Mouse (Mus musculus) spleen, adult 18-20 months (tissue): Measurements from ENCODE around the gene Pdx1.

Experiments
- DNase-seq, 2 experiments: peaks; one replicate each; pipeline ENCODE4 v3.0.0; 2022; ENCODE audit warnings: mixed read lengths in 2 of 2

Pdx1 gene

DNA sequence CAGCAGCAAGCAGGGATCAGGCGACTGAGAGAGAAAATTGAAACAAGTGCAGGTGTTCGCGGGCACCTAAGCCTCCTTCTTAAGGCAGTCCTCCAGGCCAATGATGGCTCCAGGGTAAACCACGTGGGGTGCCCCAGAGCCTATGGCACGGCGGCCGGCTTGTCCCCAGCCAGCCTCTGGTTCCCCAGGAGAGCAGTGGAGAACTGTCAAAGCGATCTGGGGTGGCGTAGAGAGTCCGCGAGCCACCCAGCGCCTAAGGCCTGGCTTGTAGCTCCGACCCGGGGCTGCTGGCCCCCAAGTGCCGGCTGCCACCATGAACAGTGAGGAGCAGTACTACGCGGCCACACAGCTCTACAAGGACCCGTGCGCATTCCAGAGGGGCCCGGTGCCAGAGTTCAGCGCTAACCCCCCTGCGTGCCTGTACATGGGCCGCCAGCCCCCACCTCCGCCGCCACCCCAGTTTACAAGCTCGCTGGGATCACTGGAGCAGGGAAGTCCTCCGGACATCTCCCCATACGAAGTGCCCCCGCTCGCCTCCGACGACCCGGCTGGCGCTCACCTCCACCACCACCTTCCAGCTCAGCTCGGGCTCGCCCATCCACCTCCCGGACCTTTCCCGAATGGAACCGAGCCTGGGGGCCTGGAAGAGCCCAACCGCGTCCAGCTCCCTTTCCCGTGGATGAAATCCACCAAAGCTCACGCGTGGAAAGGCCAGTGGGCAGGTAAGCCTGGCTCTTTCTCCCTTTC is at the start of gene Pdx1:
Gene Pdx1 (plus strand): TSS at position 34 of the 747 bp plus-strand sequence.
- DNase-seq: peak in 1 of 2 experiments; percentile 5

GRCm38 (mm10) chr5:147227354-147228112 is 42.2 kb upstream of the Pdx1 start:
- peak; percentile 51 to 79 for DNase-seq

DNA sequence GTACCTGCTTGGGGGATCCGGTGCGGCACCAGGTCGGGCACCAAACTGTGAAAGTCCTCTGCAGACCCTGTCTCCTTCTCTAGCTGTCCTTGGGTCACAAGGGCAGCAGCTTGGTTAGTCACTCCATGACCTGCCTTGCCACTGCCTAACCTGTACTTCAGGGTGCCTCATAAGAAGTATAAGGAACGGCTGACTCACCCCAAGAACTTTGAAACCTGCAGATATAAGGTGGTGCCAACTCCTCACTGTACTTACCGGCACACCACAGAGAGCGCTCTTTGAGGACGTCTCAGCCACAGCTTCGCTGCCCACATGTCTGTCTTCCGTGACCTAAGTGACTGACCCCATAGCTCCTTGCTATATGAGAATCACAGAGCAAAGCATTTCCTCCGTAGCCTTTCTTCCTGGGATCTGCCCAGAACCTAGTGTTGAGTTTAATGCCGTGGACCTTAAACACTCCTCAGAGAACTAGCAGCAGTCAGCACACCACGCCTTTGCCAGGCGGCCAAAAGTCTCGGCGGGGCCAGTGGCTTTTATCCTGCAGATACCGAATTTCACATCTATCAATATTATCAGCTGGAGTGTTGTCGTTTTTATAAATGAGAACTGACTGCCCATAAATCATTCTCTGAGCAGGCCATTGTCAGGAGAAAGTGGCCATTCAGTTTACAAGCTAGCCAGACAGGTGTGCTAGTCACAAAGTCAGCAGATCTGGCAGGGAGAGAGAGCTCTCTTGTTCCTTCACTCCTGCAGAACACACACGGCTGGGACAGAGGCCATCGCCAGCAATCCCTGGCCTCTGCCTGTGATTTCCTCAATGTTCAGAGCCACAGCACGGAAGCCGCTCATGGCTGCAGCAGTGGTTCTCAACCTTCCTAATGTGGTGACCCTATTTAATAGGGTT is 34.1 kb upstream of the Pdx1 start:
- no peak for DNase-seq

GRCm38 (mm10) chr5:147243908-147244307 is 25.9 kb upstream of the Pdx1 start:
- no peak for DNase-seq

DNA sequence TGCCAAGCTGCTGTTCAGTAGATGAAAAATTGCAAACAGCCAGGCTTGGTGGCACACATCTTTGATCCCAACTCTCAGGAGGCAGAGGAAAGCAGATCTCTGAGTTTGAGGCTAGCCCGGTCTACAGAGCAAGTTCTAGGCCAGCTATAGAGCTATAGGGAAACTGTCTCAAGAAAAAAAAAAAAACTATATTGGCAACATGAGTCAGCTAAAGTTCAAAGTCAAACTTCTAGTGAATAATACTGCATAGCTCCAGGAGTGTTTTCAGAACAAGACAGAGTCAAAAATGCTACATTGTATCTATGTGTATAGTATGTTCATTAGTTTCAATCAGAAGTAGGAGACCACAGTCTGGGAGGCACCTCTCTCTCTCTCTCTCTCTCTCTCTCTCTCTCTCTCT is 9.6 kb upstream of the Pdx1 start:
- DNase-seq: no peak

- no peak for DNase-seq
These were observed 9.0 kb upstream of the Pdx1 start for GRCm38 (mm10) chr5:147260778-147261177.

GRCm38 (mm10) chr5:147261899-147262541 is 7.7 kb upstream of the Pdx1 start:
- DNase-seq: no peak

DNA sequence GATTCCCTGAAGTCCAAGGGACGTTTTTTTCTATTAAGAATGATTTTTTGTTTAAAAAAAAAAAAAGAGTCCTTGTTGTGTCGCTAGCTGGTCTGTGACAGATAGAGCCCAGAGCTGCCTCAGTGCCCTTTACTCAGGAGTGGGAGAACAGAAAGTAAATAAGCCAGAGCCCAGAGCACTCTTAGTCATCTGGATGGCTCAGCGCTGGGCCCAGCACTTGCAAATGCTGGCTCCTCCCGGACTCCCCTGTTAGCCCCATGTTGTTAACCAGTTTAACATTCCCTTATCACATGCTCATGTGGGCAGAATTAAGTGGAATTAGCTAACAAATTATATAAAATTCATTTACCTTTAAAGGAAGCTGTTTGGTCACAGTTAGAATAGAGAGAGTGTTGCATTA is 5.8 kb upstream of the Pdx1 start:
- no peak for DNase-seq

- no peak for DNase-seq
These were observed 2.3 kb upstream of the Pdx1 start for GRCm38 (mm10) chr5:147267434-147267833.

GRCm38 (mm10) chr5:147268728-147269127 is 1.0 kb upstream of the Pdx1 start:
- no peak for DNase-seq

DNA sequence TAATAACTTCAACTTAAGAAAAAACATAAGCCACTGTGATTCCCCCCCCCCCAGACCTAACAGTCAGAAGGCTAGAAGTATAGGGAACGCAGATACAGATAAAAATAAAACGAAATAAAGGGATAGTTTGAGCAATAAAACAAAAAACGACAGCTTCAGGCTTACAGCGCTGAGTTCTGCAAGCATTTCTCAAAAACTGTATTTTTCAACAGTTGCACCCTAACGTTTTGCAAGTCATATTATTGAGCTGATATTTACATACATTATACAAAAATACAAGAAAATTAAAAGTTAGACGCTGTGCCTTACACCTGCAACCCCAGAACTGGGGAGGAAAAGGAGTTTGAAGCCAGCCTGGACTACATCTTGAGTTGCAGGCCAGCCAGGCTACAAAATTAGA is 388 bp upstream of the Pdx1 start:
- DNase-seq: no peak

GRCm38 (mm10) chr5:147270673-147271655 is 1.2 kb downstream of the Pdx1 start:
- no peak for DNase-seq

DNA sequence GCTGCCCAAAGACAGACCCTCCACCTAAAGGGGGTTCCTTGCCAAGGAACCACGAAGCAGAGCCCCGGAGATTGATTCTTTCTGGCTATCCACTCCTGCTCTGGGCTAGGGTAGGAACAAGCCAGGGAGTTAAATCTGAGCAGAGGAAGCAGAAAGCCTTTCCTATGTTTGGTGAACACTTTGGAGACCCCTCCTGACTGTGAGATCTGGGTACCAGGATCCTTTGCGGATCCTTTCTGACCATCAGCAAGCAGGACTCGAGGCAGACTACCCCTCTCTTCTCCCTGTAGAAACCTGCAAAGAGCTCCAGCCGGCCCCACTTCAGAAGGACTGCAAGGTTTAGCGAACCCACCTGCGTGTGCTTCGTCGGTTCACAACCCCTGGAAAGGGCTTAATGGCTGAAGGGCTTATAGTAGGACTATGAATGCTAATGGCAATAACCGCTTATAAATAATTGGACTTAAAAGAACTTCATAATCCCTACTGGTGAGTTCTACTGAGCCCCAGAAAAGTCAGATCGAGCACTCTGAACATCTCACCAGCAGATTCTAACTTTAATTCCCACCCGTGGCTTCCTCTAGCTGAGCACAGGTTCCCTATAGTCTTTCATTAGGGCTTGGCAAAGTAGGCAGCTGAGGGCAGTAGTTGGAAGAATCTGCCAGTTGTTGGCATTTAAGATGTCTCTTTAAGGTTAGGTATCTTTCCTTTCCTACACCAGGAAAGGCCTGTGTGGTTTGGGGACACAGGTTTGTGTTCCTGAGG is 2.5 kb downstream of the Pdx1 start:
- no peak for DNase-seq

- DNase-seq: no peak
These were observed 3.1 kb downstream of the Pdx1 start for GRCm38 (mm10) chr5:147272808-147273345.

- no peak for DNase-seq
These were observed 4.7 kb downstream of the Pdx1 start for GRCm38 (mm10) chr5:147274174-147275141.

GRCm38 (mm10) chr5:147275761-147276160 is 6.0 kb downstream of the Pdx1 start:
- no peak for DNase-seq

GRCm38 (mm10) chr5:147276701-147277546 is 7.2 kb downstream of the Pdx1 start:
- no peak for DNase-seq

- no peak for DNase-seq
These were observed 7.8 kb downstream of the Pdx1 start for GRCm38 (mm10) chr5:147277547-147277925.
